Mouse (Mus musculus) cerebellum, postnatal 4 days (tissue): ENCODE measurements around the gene Ski.
"Not testable (repeated sequence)": the region's sequence is repeated elsewhere in the genome, so short reads cannot be mapped to it uniquely, and the experiment has no call there.

Source experiments
- DNase-seq, 2 experiments: peaks; one replicate each; pipeline ENCODE4 v3.0.0; 2022; ENCODE audit warnings: low spot score in 2 of 2, mixed read lengths in 1 of 2

The Ski gene

DNA sequence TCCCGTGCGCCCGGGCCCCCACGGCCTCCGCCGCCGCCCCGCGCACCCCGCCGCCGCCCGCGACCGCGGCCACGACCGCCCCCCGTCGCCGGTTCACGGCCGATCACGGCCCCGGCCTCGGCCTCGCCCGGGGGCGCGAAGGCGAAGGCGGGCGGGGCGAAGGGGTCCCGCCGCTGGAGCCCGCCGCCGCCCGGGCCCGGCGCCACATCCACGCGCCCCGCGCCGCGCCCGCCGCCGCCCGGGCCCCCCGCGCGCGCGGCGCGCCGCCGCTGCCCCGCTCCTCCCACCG lies at the start of gene Ski:
Gene Ski, minus strand, starts transcription at position 41 of the 289 bp plus-strand sequence.
- DNase-seq = no peak

DNA sequence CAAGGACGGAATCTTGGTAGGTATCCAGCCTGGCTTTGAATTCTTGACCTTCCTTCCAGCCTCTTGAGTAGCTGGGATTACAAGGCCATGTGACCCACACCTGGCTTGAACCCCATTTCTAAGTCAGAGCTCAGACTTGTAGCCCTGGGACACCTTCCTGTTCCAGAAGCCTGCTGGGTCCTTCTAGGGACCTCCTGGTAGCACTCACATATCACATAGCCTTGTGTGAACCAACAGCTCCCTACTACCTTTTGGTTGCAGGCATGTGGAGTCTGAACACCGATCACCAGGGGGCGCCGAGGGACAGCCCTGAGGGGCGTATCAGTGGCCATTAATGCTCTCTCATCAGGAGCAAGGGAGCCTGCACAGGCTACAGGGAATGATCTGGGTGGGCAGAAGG lies 46.0 kb upstream of the Ski start:
- DNase-seq = peak in 1 of 2 experiments; percentile 49

DNA sequence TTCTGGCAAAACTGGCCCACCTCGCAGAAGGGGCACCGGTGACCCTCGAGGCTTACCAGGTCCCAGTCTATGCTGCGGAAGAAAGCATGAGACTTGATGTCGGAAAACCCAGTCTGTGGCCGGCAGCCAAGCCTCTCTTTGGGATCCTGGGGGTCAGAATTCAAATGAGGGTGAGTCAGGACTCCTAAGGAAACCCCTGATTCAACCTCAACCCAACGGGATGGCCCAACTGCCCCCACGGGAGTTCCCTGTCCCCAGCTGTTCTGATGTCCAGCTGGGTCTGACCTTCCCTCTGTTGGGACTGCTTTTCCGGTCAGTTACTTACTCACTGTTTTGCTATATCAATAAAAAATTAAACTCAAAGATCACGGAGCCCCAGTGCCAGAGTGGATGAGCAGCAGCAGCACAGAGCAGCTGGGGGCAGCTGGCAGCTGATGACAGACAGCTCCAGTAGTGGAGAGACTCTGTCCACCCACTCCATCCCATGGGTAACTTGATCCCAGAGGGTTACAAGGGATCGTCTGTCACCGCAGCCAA lies 45.3 kb upstream of the Ski start:
- DNase-seq = no peak

DNA sequence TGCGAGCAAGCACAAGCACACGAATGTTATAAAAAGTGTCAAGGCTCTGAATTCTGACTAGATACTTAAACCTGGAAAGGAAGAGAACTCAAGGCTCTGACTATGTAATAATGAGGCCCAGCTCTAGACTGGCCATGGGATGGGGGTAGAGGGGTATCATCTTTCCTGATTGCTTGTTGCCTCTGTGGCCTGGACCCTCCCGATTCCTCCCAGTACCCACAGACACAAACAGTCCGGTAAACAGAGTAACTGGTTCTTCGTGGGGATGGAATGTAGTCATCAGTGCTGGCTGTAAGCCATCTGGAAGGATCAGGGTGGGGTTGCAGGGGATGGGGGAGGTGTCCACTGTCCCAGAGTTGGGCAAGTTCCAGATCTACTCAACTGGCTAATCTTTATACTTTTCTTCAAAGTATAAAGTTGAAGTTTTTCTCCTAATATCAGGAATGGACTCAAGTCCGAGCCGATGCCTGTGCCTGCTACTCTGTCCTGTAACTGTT lies 44.7 kb upstream of the Ski start:
- DNase-seq = no peak

DNA sequence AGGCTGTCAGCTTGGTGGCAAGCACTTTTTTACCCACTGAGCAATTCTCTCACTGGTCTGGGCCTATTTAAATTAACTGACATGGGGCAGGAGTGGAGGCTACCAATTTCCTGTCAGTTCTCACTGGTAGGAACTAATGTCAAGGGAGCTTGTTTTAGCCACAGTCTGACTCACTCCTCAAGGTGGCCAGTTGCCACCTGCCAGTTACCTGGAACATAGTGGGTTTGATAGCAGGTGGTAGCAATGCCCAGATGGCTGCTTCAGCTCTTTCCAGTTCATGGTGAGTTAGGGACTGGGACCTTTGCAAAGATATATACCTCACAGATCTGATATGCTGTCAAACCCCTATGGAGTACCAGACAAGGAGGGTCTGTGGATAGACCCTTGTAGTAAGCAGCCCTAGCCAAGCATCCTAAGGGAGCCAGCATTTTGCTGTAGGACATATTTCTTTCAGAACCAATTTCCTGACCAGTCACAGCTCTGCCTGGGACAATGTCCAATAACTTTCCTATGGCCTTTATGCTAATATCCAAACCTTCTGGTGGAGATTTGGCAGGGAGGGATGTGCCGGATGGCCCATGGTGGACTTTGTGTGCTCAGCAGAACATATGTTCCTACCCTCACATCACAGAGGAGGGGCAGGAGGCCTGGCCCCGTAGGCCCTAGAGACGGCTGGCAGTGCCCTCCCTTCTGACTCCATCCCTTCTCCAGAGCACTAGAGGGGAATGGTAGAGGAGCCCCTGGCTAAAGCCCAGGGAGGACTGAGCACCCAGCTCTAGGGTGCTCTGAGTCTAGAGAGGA lies 42.3 kb upstream of the Ski start:
- DNase-seq = peak in 1 of 2 experiments; percentile 36

DNA sequence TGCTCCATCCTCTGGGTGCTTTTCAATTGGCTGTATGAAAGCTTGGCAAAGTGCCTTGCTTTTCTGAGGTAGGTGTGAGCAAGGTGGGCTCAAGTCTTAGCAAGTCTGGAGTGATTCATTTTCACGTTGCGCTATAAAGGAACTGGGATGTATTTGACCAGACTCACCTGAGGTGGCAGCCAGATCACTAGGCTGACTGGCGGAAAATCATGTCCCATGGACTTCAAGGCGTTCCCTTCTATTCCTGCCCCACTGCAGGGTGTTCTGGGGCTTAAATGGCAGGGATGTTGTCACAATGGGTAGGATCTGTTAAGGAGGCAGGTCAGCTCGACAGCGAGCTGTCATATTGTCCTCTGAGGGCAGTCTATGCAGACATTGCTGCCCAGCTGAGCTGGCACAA lies 29.9 kb upstream of the Ski start:
- DNase-seq = no peak

DNA sequence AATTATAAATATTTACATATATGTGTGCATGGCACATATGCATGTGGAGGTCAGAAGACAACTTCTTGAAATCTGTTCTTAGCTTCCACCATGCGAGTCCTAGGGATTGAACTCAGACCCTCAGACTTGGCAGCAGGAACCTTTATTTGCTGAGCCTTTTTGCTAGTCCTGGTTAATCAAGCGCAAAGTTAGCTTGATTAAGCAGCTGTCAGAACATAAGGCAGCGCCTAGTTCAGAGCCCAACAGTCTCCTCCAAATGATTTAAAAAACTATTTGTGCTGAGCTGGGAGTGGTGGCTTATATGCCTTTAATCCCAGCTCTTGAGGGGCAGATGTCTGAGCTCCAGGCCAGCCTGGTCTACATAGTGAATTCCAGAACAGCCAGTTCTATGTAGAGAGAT lies 28.8 kb upstream of the Ski start:
- no peak for DNase-seq

DNA sequence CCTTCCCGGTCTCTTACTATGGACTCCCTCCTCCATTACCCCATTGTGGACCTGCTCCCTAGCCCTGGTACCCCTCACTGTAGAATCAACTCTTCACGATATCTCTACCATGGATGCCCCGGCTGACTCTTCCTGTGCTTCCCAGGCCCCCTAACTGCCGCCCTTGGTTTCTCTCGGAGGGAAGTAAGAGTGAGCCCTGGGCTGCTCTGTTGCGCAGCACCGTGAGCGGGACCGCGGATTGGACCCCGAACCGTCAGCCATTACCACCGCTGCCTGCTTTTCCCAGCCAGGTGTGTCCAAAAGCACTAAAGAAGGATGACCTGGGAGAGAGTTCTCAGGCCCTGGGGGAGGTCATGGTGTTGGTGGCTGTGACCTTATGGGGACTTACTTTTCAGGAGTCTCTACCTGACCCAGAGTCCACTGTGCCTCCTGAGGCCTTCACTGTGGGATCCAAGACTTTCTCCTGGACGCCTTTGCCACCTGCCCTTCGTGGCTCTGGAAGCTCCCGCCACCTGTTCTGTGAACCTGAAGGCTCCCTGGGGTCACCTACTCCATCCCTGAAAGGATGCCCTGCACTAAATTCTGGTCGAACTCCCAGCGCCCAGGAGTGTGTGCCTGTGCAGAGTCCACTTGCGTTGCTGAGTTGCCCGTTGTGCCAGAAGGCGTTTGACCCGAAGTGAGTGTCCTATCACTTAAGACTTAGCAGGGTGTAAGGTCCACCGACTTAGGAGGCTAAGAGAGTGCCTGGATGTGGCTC lies 28.1 kb upstream of the Ski start:
- no peak for DNase-seq

DNA sequence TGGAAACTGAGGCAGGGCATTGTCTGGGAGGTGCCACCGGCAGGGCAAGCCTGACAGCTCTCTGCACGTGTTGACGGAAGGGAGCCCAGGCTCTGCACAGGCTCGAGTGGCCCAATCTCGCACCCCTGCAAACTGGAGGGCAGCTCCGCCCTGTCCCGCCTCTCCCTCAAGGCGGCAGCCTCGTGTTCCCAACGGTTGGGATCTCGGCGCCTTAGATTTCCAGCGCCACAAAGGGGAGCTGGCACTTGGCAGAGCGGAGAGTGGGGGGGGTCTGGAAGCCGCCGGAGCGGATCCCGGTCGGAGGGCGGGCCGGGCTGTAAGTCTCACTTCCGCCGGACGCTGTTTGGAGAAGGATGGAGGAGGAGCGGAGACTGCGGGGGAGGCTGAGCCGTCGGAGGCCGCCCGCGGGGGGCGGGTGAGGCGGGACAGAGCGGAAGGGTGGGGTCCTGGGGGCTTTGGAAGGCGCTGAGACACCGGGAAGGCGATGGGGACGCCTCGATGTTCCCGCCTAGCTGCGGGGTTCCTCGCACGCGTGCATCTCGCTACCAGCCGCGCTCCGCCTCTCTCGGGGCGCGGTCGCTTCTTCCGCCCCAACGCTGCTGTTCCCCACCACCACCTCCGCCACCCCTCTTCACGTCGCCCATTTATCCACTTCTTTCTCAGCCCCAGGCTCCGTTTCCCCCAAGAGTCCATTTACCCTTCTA lies 27.4 kb upstream of the Ski start, which contains the start of gene Faap20:
Gene Faap20, plus strand, starts transcription at position 155 of the 704 bp plus-strand sequence.
- DNase-seq = peak; percentile 70 to 87

DNA sequence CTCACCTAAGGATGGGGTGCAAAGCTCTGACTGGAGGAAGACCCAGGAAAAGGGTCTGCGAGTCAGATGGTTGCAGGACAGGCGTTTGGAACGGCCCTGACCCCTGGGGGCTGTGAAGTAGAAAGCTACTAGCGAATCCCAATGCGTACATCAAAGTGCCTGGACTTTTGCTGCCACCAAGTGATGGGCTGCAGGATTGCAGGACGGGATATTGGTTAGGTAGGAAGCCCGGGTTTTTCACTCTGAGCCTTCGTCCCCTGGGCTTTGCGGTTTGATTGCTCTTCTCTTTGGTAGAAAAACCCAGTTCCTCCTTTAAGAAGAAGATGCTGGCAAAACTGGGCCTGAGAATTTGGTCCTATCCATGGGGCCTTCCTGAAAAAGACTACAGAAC lies 26.9 kb upstream of the Ski start:
- DNase-seq = peak; percentile 94 to 98

DNA sequence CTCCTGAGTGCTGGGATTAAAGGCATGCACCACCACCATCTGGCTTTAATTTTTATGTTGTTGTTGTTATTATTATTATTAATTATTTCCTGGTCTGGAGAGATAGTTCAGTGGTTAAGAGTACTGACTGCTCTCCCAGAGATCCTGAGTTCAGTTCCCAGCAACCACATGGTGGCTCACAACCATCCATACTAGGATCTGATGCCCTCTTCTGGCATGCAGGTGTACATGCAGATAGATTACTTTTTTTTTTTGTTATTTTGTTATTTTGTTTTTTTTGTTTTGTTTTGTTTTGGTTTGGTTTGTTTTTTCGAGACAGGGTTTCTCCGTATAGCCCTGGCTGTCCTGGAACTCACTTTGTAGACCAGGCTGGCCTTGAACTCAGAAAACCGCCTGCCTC lies 25.7 kb upstream of the Ski start:
- DNase-seq = not testable (repeated sequence)

DNA sequence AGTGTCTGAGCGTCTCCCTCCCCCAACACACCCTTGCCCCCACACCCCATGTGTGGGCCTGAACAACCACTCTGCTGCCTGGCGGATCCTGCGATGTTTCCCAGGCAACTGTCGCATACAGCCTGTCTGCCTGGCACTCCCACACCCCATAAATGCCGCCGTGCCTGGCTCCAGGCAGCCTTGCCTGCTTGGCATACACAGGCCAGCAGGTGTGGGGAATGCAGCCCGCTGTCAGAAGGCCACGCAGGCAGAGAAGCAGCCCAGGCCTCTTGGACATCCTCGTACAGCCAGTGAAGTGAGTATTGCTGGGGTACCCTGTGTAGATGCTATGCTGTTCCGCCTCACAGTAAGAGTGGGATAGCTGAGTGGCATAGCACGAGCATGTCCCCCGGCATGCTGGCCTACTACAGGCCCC lies 24.3 kb upstream of the Ski start:
- DNase-seq = peak in 1 of 2 experiments; percentile 59

DNA sequence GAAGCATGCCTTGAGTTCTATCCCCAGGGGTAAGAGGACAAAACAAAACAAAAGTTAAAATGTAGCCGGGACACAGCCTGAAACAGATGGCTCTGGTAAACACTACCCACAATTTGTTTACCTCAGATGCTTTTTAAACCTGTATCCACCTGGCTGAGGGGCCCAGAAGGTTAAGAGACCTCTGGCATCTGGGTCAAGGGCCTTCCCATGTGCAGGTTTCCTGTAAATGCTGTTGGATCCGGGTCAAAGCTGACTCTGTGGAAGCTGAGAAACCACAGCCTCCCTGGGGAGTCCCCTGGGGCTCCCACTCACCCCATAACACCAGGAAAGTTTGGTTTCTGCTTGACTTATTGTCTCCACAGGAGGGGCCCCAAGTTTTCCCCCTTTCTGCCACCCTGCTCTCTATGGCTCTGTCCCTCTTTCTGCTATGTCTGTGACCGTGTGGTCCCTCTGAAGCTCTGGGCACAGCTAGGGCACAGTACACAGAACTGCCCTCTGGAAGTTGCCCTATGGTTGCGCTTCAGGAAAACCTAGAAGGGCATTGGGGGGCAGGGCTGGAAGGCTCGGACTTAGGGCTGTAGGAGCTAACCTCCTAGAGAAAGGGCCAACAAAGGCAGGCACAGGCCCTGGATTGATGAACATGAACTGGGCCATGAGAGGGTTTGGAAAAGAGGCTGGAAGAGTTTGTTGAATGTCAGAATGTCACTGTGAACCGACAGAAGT lies 23.5 kb upstream of the Ski start:
- no peak for DNase-seq

DNA sequence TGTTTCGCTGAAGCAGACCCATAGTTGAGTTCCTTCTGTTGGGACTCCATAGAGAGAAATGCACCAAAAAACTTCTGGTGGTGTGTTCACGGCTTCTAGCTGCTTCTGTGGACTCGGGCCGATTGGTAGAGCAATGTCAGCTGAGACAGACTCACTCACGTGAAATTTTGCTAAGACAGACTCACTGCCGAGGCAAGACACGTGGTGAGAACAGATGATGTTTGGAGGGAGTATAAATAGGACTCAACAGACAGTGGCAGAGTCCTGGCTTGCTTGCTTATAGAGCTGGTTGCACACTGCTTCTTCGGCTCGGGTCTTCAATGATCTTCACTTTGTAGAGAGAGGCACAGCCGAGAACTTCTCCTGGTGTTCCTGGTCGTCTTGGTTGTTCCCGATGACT lies 20.8 kb upstream of the Ski start:
- DNase-seq = no peak

DNA sequence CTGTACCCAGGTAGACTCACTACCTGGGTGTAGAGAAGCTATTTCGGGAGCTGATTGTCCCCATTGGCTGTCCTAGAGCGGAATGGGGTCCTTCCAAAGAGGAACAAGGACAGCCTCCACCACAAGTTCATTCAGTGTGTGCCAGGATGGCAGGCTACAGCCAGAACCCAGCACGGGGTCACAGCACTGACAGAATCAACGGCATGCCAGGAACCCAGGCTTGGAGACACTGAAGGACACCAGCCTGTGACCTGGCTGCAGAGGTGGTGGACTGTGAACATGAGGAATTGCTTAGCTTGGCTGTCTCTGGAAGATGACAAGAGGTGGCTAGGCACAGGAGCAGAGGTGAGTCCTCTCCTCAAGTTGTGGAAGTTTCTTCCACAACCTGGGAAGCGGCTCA lies 19.9 kb upstream of the Ski start:
- no peak for DNase-seq

DNA sequence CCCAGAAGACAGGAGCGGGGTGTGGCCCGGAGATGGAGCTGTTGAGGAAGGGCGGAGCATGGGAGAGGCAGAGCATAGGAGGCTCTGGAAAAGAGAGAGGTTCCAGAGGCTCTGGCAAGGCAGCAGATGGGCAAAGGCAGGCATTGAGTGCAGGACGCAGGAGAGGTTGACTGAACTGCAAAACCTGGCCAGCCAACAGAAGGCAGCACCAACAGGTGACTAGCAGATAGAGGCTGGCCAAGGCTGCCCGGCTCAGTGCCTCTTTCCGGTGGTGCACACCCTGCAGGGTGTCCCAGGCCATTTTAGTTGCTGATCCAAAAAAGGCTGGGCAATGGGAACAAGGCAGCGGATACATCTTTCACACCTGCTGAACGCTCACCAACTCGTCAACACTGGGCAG lies 19.4 kb upstream of the Ski start:
- no peak for DNase-seq

DNA sequence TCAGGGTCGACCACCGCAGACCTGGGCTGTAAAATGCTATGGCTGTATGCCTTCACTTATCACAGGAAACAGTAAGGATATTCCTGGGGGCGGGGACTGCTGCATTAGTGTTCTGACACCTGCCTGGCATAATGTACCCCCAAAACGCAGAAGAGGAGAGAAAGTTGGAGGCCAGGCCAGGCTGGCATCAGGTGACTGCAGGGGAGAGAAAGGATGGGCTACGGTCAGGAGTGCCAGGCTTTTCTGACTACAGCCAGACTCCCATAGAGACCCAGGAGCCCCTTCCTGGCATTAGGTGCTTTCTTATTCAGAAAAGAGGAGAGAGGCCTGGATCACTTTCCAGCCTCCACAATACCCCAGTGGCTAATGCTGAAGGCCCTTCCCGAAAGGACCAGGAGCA lies 17.1 kb upstream of the Ski start:
- no peak for DNase-seq

DNA sequence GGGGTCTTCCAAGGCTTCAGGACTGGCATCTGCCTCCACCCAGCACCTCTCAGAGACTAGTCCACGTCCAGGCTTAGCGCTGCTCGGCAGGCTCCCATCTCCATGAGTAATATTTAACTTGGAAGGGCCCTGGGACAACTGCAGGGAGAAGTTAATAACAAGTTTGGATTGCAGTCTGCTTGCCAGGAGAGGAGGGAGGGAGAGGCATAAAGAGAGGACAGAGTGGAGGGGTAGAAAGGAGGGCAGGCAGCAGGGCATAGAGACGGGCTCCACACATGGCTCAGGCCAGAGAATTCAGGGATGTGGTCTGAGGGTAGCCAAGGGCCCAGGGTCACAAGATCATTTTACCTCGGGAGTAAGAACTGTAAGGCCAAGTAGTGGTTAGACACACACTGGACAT lies 15.9 kb upstream of the Ski start:
- DNase-seq = no peak

DNA sequence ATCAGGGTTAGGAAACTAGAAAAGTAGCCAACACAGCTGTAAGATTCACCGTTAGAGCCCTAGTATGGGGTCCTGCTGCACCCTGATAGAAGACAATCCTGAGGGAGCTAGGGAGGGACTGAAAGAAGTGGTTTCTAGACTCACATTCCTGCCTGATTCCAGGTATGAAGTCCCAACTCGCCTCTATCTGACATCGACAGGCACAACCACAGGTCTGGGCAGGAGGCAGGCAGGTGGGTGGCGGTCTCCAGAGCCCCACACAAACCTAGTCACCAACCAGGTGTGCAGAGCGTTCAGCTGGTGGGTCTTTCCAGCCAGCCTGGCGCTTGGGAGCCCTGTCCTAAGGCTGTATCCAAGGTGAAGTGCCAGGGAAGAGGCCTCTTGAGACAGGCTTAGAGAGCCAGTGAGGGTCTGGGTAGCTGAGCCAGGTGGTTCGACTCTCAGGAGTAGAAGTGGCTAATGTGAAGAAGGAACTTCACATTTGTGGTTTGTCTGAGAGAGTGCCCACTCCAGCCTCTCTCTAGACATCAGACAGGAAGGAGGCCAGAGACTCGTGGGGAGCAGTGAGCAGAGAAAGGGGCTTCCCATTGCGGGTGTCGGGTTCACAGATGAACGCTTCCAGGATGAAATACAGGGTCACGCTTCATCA lies 14.5 kb upstream of the Ski start:
- DNase-seq = no peak

DNA sequence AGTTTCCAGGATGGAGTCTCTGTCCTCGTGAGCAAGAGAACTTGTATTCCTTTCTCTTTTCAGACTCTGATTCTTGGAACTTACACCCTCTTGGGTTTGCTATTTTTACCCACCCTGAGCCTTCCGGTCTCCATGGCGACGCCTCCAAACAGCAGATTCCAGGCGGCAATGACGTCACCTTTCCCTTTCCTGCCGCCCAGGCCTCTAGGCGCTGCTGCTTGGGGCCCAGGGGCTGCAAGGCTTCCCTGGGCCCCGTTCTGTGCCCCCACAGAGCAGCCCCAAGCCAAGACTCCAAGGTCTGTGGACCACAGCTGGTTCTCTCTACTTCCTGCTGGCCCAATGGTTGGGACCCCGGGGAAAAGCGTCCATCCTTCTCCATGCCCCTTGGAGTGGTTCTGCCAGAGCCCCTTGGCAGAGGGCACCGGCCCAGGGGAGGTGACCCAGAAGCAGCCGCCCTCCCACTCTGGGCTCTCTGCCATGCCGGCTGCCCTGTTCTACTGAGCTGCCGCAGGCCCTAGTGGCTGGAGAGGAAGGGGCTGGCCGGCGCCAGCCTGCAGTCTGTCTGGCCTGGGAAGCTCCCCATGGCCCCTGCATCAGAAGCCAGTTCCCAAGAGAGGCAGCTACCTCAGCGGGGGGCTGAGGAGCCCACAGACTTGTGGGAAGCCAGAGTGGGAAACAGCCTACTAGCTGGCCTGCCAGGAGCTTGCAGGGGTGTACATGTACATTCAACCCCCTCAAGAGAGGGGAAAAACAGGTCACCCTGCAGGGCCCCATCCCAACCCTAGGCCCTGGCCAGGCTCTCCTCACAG lies 13.1 kb upstream of the Ski start:
- peak; percentile 65 to 86 for DNase-seq
